Mouse (Mus musculus): Measurements from ENCODE around the gene Aco2.

Gene Aco2

GRCm38 (mm10) chr15:81872262-81873136, at the start of gene Aco2:
TSS of gene Aco2 (plus strand) at chr15:81872309.
- DNase-seq: peak; percentile 99

GRCm38 (mm10) chr15:81822631-81823030, 49.5 kb upstream of the Aco2 start:
- no peak for DNase-seq

GRCm38 (mm10) chr15:81824832-81825231, 47.3 kb upstream of the Aco2 start:
- peak in 1 of 2 experiments; percentile 60 for DNase-seq

DNA sequence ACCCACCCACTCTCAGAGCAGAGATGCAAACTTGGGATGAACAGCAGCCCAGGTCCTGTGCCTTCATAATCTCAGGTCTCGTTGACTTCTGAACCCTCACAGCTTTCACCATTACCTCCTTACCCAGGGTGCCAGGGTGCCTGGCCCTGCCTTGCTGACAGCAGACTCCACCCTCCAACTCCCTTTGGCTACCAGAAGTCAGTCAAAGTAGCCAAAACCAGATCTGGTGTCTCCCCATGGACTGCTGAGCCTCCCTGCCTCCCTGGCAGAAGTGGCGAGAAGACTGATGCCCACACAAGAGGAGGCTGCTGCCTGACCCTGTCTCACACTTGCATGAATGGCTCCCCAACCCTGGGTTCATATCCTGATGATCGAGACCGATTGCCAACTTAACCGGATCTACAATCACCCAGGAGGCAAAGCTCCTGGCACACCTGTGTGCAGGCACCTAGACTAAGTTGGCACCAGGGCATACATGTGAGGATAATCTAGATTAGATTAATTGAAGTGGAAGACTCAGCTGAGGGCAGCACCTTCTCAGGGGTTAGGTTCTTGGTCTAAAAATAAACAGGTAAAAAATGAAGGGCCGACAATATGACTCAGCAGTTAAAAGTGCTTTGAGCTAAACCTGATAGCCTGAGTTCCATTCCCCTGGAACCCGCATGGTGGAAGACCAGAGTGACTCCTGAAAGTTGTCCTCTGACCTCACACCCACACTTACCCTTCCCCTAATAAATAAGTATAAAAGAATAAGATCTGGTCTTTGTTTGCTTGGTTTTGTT, 43.5 kb upstream of the Aco2 start:
- no peak for DNase-seq

DNA sequence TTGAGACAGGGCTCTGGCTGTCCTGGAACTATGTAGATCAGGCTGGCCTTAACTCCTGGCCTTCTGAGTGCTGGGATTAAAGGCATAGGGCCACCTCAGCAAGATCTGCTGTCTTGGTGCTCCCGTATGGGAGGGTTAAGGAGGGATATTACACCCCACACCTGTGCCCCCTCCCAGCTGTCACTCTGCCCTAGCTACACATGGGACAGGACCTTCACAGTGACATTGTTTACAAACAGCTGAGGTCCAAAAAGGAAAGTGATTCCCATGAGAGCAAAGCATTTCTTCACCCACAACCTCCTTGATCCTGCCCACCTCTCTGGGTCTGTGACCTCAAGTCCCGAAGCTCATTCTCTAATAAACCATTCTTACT, 42.9 kb upstream of the Aco2 start:
- DNase-seq: no peak

- DNase-seq: no peak
These were observed 41.6 kb upstream of the Aco2 start for GRCm38 (mm10) chr15:81830530-81830929.

DNA sequence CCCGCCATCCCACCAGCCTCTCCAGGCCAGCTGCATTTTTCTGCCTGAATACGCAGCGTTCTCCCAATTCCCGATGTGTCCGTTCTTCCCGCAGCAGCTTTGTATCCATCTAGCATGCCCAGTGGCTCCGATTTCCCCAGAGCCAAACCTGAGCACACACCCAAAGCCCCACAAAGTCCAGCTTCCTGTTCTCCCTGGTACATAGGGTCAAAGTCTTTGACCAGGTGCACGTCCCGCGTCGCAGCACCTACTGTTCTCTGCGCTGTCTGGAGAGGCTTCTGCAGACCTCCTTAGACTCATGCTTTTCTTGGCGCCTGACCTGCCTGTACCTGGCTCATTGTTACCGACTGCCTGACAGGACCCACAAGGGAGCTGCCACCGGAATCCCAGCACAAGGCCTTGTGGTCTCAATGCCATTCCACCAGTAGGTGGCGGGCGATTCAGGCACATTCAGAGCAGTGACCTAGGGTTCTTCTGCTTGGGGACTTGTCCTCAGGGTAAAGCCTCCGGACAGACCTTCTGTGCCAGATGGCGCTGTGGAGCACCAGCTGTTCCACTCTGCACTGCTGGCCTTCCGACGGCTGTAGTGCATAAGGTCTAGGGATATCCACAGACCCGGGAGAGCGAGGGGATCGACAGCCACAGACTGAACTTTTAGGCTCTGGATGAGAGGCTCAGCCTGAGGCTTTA, 40.8 kb upstream of the Aco2 start:
- peak; percentile 93 to 95 for DNase-seq

DNA sequence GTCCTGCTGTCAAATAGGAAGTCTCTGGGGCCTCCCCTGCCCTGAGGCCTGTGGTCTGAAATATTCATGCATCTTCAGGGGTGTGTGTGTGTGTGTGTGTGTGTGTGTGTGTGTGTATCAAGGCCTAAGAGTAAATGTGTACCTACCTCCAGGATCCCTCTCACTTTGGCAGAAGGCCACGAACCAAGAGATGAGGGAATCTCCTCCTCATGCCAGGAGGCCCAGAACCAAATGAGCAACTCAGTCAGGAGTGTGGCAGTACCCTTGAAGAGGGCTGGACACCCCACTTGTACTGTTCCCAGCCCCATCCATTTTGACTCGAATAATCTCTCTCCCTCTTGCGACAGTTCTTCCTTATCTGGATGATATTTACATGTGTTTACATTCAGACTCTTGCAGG, 39.9 kb upstream of the Aco2 start:
- peak in 1 of 2 experiments; percentile 36 for DNase-seq

DNA sequence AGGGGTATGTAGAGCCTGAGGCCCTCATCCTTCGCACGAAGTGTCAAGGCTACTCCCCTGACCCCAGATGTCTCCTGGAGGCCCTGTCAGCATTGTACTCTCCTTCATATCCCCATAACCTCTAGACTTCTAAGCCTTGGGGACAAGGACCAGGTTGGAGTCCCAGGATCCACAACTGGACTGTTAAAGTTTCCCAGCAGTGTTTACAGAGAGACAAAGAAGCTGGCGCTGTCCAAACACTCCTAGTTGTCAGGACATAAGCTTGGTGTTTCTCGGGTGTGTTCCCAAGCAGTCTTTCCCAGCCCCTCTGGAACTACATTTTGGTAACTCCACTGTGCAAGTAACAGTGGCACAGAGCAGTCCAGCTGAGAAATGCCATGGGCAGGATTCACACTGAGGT, 38.6 kb upstream of the Aco2 start:
- DNase-seq: no peak

DNA sequence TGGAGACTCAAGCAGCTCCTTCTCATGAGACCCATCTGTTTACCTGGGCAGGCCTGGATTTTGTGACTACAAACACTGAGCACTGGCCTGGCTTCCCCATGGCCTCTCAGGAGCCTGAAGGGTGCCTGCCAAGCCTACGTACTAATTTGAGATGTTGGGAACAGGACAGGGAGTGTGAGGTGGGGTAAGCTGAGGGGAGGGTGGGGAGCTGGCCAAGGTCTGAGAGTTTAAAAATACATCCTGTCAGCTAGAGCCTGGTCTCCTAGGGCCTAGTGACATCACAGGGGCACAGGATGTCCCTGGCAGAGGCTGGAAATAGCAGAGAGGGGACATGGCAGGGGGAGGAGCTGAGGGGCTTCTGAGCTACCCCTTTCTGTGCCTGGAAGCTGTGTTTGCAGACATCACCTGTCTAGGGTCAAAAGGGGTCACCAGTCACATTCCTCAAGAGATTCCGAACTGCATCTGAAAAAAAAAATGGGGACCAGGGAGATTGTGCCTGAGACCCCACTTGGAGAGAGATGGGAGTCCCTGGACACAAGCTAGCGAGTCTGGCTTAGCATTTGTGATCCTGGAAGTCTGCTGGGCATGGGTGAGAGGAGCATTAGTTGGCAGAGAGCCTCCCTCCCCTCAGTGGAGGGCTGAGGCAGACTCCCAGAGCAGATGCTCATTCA, 37.8 kb upstream of the Aco2 start:
- DNase-seq: peak in 1 of 2 experiments; percentile 51

- no peak for DNase-seq
These were observed 36.9 kb upstream of the Aco2 start for GRCm38 (mm10) chr15:81835007-81835880.

GRCm38 (mm10) chr15:81836124-81836821, 35.8 kb upstream of the Aco2 start:
- DNase-seq: peak; percentile 93 to 96

- DNase-seq: no peak
These were observed 34.9 kb upstream of the Aco2 start for GRCm38 (mm10) chr15:81836966-81837920.

- DNase-seq: peak; percentile 64 to 78
These were observed 33.4 kb upstream of the Aco2 start for GRCm38 (mm10) chr15:81838554-81839235.

- peak; percentile 92 to 96 for DNase-seq
These were observed 32.5 kb upstream of the Aco2 start for GRCm38 (mm10) chr15:81839634-81840033.

DNA sequence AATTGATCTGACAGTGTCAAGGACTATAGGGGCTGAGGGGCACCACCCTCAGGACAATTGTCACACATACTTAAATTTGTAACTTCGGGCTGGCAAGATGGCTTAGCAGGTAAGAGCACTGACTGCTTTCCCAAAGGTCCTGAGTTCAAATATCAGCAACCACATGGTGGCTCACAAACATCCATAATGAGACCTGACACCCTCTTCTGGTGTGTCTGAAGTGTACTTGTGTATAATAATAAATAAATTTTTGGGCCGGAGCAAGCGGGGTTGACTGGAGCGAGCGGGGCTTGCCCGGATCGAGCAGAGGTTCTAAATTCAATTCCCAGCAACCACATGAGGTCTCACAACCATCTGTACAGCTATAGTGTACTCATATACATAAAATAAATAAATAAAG, 31.8 kb upstream of the Aco2 start:
- no peak for DNase-seq

- DNase-seq: no peak
These were observed 29.8 kb upstream of the Aco2 start for GRCm38 (mm10) chr15:81842275-81842674.

DNA sequence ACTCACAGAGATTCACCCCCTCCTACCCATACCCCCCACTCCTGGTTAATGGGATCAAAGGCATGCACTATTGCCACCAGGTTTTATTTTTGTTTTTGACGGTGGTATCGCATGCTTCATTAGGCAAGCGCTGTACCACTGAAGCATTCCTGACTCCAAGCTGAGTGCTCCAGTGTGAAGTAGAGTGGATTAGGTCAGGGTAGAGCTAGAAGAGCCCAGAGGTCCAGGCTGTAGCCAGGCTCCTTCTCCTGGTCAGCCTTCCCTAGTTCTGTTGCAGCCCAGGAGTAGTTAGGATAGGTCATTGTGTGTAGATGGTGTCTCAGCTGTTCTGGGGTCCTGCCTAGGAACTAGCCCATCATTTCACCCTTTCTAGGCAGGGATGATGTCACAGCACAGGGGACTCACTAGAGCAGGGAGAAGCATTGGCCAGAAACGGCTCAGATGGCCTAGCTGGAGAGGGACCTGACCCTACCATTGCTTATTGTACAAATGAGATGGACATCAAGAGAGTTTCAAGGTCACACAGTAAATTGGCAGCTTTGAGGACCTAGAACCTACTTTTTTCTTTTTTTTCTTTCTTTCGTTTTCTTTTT, 27.0 kb upstream of the Aco2 start:
- no peak for DNase-seq

DNA sequence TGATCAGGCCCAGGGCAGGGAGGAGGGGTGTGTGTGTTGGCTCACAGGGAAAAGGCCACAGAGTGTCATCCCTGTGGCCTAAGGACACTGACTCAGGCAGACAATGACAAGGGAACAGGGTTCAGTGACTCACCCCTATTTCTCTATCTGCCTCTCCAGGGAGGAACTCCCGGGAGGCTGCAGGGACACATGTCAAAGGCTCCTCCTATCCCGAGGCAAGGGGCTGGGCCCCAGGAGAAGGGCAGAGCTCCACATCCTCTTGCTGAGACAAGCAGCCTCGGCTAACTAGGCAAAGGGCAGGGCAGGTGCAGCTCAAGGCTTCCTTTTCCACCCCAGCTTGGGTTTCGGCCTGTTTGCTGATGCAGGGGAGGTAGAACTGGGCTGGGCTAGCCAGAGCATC, 26.4 kb upstream of the Aco2 start:
- DNase-seq: peak; percentile 53 to 57
